Mouse (Mus musculus): ENCODE measurements around the gene Rps6ka2.
A peak's percentile ranks its signal among the peaks of the same experiment; 100 is the strongest.
"Not testable (repeated sequence)": the region's sequence is repeated elsewhere in the genome, so short reads cannot be mapped to it uniquely, and the experiment has no call there.

Gene Rps6ka2

DNA sequence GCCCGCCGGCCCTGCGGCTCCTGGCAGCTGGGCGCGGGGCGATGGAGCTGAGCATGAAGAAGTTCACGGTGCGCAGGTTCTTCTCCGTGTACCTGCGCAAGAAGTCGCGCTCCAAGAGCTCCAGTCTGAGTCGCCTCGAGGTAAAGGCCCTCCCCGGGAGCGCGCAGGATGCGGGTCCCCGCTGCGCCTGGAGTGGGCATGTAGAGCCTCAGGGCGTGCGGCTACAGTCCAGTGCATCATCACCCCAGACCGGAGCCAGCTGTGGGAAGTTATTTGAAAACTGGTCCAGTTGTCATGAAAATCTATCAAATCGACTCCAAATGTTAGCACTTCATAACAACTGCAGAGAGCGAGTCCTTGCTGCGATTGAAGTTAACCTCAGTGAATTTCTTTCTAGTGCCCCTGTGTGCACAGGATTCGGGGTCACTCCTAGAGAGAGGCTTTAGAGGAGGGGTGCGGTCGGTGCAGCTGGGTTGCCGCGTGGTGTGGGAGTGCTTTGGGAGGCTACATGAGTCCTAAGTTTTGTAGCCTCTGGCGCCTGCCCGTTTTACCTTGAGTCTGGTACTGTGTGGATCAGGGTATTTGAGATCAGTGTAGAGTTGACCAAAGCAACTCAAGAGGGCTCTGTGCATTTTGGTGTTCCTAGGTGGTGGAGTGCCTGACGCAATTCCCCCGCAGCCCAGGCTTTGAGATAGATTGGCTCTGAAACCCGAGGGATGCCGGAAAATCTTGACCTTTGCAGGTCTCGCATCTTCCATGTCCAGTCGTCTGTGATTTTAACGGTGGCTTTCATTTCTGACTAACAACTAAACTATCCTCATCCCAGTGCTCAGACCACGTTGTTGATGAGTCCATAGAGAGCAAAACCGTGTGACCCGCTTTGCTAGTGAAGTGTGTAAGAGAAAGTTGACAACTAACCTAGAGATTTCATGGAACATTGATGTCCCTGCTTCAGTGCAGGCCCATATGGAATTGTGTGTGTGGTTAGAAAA lies 685 bp downstream of the Rps6ka2 start:
- DNase-seq (ENCODE audit: low spot score in 2 of 2), result no peak

- no peak for DNase-seq (ENCODE audit: low spot score in 2 of 2)
Observed at GRCm38 (mm10) chr17:7173331-7174028, 3.6 kb downstream of the Rps6ka2 start.

DNA sequence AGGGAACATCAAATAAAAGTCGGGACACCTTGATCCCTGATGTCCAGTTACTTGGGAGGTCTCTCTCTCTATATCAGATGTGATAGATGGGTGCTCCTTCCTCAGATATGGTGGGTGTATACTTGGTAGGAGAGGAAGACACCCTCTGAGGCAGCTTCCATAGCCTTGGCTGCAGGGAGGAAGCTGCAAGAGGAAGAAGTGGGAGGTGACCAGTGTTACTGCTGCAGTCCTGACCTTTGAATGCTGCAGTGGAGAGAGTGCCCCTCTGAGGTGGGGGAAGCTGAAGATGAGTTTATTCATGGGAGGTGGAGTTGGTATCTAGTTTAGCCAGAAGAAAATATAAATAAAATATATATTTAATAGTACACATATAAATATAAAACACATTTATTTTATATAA lies 5.4 kb downstream of the Rps6ka2 start:
- DNase-seq (ENCODE audit: low spot score in 2 of 2), result no peak

- no peak for DNase-seq (ENCODE audit: low spot score in 2 of 2)
Observed at GRCm38 (mm10) chr17:7176394-7176793, 6.5 kb downstream of the Rps6ka2 start.

DNA sequence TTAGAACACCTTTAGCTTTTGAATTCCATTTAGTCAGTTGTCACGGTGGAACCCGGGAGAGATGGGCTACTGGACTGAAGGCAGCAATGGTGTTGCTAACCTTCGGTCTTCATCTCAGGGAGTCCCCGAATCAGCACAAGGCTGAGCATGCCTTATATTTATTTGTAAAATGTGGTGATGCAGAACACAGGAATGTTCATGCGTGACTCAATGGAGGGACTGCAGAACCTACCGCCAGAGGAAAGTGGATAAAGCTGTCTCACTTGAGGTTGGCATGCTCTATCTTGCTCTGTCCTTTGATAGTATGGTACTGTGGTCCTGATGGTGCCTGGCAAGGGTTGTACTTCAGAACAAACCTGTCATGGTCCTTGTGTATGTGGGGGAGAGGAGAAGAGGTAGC lies 8.3 kb downstream of the Rps6ka2 start:
- DNase-seq (ENCODE audit: low spot score in 2 of 2), result no peak

- no peak for DNase-seq (ENCODE audit: low spot score in 2 of 2)
Observed at GRCm38 (mm10) chr17:7182187-7182586, 12.3 kb downstream of the Rps6ka2 start.

DNA sequence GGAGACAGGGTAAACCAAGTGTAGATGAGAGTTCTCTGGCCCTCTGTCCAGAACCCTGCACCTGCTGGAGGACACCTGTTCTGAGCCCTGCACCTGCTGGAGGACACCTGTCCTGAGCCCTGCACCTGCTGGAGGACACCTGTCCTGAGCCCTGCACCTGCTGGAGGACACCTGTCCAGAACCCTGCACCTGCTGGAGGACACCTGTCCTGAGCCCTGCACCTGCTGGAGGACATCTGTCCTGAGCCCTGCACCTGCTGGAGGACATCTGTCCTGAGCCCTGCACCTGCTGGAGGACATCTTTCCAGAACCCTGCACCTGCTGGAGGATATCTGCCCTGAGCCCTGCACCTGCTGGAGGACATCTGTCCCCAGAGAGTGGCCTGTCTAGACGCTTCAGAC lies 17.1 kb downstream of the Rps6ka2 start:
- not testable (repeated sequence) for DNase-seq (ENCODE audit: low spot score in 2 of 2)

DNA sequence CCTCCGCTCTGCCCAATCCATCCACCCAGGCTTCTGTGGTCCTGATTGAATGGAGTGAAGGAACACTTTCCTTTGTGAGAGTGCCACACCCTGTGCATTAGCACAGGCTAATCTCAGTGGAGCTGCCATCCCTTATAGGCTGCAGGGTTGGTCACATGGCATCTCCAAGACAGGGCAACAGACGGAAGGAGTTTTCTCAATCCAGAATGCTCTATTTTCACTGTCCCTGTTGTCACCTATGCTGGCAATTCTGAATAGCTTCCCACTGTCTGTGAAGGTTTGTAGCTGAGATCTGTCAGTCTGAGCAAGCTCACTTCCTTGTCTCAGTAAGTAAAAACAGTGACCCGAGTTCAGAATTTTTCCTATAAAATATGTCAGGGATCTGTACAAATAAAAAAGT lies 19.5 kb downstream of the Rps6ka2 start:
- no peak for DNase-seq (ENCODE audit: low spot score in 2 of 2)

- DNase-seq (ENCODE audit: low spot score in 2 of 2), result no peak
Observed at GRCm38 (mm10) chr17:7189975-7190374, 20.1 kb downstream of the Rps6ka2 start.

- peak in 1 of 2 experiments; percentile 51 for DNase-seq (ENCODE audit: low spot score in 2 of 2)
Observed at GRCm38 (mm10) chr17:7194140-7194840, 24.4 kb downstream of the Rps6ka2 start.

DNA sequence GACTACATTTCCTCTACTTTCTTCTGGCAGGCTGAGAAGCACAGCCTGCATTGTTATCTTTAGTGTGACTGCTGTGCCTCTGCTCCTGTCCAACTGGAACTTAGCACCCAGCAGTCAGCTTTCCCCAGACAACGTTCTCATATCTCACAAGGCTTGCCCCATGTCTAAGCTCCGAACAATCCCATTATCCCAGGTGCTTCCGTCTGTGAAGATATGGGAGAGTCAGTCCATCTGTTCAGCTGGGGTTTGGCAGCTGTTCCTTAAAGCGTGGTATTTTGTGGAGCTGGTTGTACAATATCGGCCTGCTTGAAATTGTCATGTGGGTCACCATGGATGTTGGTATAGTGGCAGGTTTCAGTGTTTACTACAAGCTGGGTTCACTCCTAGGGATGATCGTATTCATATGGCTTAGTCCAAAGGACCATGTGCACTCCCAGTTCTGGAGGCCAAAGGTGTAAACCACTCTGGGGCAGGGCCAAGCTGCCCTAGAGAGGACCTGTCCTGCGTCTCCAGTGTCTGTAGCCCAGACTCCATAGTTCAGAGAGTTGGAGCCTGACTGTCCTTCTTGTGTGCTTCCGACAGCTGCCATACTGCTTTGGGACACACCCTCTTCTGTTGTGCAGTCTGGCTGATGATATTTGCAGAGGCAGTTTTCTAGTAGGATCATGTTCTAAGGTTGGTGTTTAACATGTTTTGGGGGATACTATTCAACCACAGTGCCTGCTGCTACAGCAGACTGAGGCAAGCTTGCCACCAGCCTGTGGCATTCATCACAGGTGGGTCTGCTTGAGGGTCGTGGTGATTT lies 27.4 kb downstream of the Rps6ka2 start:
- DNase-seq (ENCODE audit: low spot score in 2 of 2), result peak in 1 of 2 experiments; percentile 67

- peak in 1 of 2 experiments; percentile 19 for DNase-seq (ENCODE audit: low spot score in 2 of 2)
Observed at GRCm38 (mm10) chr17:7204771-7205406, 35.0 kb downstream of the Rps6ka2 start.

DNA sequence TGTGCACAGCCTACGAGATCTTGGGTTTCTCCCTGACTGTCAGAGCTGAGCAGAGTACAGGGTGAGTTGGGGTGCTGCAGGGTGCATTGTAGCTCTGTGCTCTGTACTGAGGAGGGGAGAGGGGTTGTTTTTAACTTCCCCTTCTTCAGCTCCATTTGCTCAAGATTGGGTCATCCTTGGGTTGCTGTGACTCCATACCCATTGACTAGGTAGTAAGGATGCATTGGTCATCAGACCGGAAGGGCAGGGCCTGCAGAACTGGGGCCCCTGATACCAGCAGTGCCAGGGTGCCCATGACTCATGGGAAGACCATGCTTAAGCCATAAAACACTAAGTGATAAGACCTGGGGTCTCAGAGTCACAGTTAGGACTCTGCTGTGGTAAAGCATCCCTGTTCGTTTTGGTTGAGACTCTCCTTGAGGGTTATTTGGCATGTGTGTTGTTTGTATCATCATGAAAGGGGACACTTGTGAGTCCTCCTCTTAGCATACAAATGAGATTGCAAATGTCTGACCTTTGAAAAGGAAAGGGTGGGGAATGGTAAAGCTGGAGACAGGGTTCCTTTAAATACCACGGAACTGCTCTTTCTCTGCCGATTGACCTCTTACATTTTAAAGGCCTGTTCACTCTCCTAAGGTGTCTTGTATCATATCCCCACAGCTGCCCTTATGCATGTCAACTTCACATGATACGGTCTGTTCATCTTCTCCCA lies 36.7 kb downstream of the Rps6ka2 start:
- peak in 1 of 2 experiments; percentile 1 for DNase-seq (ENCODE audit: low spot score in 2 of 2)

GRCm38 (mm10) chr17:7210648-7211047 lies 40.7 kb downstream of the Rps6ka2 start:
- peak in 1 of 2 experiments; percentile 1 for DNase-seq (ENCODE audit: low spot score in 2 of 2)

GRCm38 (mm10) chr17:7211893-7212292 lies 42.0 kb downstream of the Rps6ka2 start:
- peak in 1 of 2 experiments; percentile 32 for DNase-seq (ENCODE audit: low spot score in 2 of 2)

- DNase-seq (ENCODE audit: low spot score in 2 of 2), result peak in 1 of 2 experiments; percentile 1
Observed at GRCm38 (mm10) chr17:7213214-7213613, 43.3 kb downstream of the Rps6ka2 start.

DNA sequence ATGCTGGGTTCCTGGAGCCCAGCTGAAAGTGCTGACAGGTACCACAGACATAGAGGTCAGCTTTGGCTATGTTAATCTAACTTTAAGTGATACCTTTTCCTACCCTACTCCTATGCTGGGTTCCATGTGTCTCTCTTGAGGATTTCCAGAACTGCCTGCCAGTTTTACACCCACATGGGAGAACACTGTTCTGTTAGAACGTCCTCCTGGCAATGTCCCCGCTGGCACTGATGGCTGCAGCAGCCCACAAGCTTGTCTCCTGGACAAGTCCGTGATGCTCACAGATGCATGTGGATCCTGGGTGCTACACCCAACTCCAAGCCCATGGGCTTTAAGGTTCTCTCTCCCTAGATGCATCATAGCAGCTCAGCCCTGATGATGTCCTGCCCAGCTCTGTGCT lies 44.1 kb downstream of the Rps6ka2 start:
- peak; percentile 67 to 94 for DNase-seq (ENCODE audit: low spot score in 2 of 2)

DNA sequence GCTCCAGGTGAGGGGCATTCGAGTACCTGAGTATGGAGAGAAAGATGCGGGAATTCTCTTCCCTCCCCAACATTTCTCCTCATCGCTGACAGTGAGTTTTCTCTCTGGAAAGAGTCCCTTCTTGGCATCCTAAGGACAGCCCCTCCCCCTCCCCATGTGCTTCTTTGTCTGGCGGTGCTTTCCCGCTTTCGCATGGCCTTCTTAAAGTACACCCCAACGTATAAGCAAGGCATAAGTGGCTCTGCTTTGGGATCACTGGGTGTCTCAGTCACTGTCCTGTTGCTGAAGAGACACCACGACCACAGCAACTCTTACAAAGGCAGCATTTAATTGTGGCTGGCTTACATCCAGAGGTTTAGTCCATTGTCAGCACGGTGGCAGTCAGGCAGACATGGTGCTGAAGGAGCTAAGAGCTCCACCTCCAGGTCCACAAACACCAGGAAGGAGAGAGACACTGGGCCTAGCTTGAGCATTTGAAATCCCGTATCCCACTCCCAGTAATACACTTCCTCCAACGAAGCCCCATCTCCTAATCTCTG lies 47.9 kb downstream of the Rps6ka2 start:
- peak in 1 of 2 experiments; percentile 20 for DNase-seq (ENCODE audit: low spot score in 2 of 2)

DNA sequence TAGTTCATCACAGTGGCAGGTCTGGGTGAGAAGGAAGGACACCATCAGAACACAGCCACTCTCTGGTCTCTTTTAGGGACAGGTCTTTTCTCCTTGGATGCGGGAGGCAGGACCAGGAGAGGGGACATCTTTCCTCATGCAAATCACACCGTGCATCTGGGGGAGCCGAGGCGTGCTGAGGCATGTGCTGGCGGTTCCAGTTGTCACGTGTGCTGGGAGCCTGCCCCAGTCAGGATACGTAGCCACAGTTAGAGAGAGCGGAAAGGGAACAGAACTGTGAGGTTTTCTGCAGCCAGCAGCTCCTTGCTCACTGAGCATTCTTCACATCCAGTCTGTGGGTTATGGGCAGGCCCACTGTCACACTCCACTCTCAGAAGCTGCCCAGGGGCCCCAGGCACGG lies 48.5 kb downstream of the Rps6ka2 start:
- peak in 1 of 2 experiments; percentile 54 for DNase-seq (ENCODE audit: low spot score in 2 of 2)
